Mouse (Mus musculus): ENCODE data around the gene Cacna1a. TPM values are rescaled to one million over a fixed set of nuclear protein-coding genes. Genes with fewer than 3 reads are reported as not detected.
A peak's percentile ranks its signal among the peaks of the same experiment; 100 is the strongest.

The Cacna1a gene
- polyA plus RNA-seq, 1 experiment, result 80.8 TPM

DNA sequence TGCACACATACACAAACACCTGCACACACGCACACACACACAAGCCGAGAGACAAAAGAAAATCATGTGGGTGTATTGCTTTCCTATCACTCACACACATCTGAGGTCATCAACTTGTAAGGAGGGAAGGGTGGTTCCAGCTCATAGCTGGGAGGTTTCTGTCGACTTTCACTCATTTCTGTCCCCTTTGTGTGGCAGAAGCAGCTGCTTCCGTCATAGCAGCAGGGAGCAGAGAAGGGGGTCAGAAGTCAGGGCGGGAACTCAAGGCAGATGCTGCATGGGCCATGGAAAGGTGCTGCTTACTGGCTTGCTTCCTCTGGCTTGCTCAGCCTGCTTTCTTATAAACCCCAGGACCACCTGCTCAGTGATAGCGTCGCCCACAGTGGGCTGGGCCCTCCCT is 154.2 kb downstream of the Cacna1a start:
- DNase-seq (ENCODE audit: low read depth), result no peak
- TF ChIP-seq POLR2A (IDR thresholded peaks at IDR 0.05; ENCODE audit: borderline replicate concordance, extremely low read depth, insufficient read depth, insufficient read length, poor library complexity, severe bottlenecking), result no peak

DNA sequence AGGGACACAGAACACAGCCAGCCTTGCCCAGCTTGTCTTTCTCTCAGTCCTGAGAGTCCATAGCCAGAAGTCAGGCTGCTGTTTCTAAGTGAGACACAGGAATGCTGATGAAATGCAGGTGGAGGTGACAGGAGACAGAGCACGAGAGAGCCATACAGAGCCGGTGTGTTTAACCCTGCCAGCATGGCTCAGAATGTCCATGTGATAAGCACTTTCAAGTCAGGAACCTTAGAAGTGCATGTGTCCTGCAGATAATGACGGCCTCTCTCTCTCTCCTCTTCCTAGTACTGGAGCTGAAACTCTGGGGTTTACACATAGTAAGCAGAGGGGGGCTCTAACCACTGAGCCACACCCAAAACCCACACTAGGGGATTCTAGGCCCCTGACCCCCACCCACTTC is 157.3 kb downstream of the Cacna1a start:
- no peak for DNase-seq (ENCODE audit: low read depth)
- TF ChIP-seq POLR2A (IDR thresholded peaks at IDR 0.05; ENCODE audit: borderline replicate concordance, extremely low read depth, insufficient read depth, insufficient read length, poor library complexity, severe bottlenecking) (no peak), CTCF (IDR thresholded peaks at IDR 0.05; ENCODE audit: borderline replicate concordance, extremely low read depth, insufficient read depth, insufficient read length) (no peak)

GRCm38 (mm10) chr8:84552457-84552856 is 164.2 kb downstream of the Cacna1a start:
- no peak for DNase-seq (ENCODE audit: low read depth)
- TF ChIP-seq POLR2A (IDR thresholded peaks at IDR 0.05; ENCODE audit: borderline replicate concordance, extremely low read depth, insufficient read depth, insufficient read length, poor library complexity, severe bottlenecking) (no peak), CTCF (IDR thresholded peaks at IDR 0.05; ENCODE audit: borderline replicate concordance, extremely low read depth, insufficient read depth, insufficient read length) (no peak)

GRCm38 (mm10) chr8:84553106-84553505 is 164.9 kb downstream of the Cacna1a start:
- TF ChIP-seq POLR2A (IDR thresholded peaks at IDR 0.05; ENCODE audit: borderline replicate concordance, extremely low read depth, insufficient read depth, insufficient read length, poor library complexity, severe bottlenecking) (no peak), CTCF (IDR thresholded peaks at IDR 0.05; ENCODE audit: borderline replicate concordance, extremely low read depth, insufficient read depth, insufficient read length) (no peak)
- DNase-seq (ENCODE audit: low read depth), result no peak

DNA sequence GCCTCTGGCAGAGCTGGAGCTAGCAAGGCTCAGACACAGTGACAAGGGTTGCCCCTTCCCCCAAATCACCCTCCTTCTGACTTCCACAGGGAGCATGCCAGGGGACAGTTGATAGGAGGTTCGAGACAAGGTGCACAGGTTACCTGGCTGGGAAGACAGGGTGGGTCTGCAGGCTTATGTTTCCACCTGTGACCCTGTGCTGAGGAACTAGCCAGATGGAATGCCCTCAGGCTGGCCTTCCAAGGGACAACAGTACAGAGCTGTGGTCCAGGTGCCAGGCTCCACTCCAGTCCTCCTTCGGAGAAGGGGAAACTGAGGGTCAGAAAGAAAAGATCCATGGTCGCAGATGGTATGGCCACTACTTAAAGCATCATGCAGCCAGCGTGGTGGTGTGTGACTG is 165.4 kb downstream of the Cacna1a start:
- TF ChIP-seq POLR2A (IDR thresholded peaks at IDR 0.05; ENCODE audit: borderline replicate concordance, extremely low read depth, insufficient read depth, insufficient read length, poor library complexity, severe bottlenecking) (no peak), CTCF (IDR thresholded peaks at IDR 0.05; ENCODE audit: borderline replicate concordance, extremely low read depth, insufficient read depth, insufficient read length) (no peak)

DNA sequence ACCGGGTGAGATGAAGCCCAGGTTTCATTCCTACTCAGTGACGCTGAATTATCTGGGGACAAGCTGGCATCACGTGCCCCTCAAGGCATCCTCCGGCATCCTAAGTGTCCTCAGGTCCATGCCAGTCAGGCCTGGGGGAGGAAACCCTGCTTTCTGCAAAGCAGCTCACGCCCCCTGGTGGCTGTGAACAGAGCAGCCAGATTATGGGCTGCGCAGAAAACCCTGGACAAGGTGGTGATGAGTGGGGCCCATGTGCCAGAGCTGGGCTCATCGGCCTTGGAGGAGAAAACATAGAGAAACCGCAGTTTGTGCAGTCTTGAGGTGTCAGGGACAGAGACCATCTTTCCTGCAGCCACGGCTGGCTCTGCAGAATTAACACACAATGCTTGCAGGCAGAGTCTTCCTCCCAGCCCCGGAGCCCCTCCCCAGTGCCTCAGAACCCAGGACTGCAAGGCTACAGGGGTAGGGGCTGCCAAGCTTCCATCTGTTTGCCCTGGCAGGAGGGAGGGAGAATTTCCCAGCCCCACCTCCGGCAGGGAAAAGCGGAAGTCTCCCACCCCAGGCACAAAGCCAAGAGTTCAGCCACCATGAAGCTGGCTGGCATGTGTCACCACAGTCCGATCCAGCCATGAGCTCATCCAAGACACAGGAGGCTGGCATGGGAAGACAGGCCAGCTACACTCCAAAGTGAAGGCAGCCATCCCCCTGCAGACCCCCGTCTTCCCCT is 166.2 kb downstream of the Cacna1a start:
- peak; percentile 95 for DNase-seq (ENCODE audit: low read depth)
- TF ChIP-seq CTCF (IDR thresholded peaks at IDR 0.05; ENCODE audit: borderline replicate concordance, extremely low read depth, insufficient read depth, insufficient read length) (peak; percentile 88), POLR2A (IDR thresholded peaks at IDR 0.05; ENCODE audit: borderline replicate concordance, extremely low read depth, insufficient read depth, insufficient read length, poor library complexity, severe bottlenecking) (no peak)

More for the DNA sequence above, 165.4 kb downstream of the Cacna1a start:
- DNase-seq (ENCODE audit: low read depth), result no peak

DNA sequence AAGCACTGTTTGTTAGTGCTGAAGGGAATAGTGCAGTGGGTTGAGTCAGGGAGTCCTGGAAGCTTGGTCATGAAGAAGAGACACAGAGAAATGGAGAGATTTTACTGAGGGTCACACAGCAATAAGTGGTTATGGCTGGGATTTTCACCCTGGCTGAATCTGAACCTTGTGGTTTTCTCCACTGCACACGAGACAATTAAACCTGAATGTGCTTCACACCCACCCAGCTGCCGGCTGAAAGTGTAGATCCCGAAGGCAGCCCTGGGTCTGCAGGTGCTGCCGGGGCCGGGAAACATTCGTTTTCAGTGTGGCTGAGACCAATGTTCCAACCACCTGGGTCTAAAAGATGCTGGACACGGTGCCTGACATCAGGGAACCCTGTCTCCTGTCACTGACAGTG is 167.0 kb downstream of the Cacna1a start:
- TF ChIP-seq POLR2A (IDR thresholded peaks at IDR 0.05; ENCODE audit: borderline replicate concordance, extremely low read depth, insufficient read depth, insufficient read length, poor library complexity, severe bottlenecking) (no peak), CTCF (IDR thresholded peaks at IDR 0.05; ENCODE audit: borderline replicate concordance, extremely low read depth, insufficient read depth, insufficient read length) (no peak)
- DNase-seq (ENCODE audit: low read depth), result peak; percentile 29

GRCm38 (mm10) chr8:84557936-84558335 is 169.7 kb downstream of the Cacna1a start:
- DNase-seq (ENCODE audit: low read depth), result no peak
- TF ChIP-seq CTCF (IDR thresholded peaks at IDR 0.05; ENCODE audit: borderline replicate concordance, extremely low read depth, insufficient read depth, insufficient read length), result no peak

DNA sequence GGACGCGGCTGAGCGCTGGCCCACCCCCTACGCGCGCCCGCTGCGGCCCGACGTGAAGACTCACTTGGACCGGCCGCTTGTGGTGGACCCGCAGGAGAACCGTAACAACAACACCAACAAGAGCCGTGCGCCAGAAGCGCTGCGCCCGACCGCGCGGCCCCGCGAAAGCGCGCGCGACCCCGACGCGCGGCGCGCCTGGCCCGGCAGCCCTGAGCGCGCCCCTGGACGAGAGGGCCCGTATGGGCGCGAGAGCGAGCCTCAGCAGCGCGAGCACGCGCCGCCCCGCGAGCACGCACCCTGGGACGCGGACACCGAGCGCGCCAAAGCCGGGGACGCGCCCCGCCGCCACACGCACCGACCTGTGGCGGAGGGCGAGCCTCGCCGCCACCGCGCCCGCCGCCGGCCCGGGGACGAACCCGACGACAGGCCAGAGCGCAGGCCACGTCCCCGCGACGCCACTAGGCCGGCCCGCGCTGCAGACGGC is 170.9 kb downstream of the Cacna1a start:
- TF ChIP-seq POLR2A (IDR thresholded peaks at IDR 0.05; ENCODE audit: borderline replicate concordance, extremely low read depth, insufficient read depth, insufficient read length, poor library complexity, severe bottlenecking), result no peak
- TF ChIP-seq CTCF (IDR thresholded peaks at IDR 0.05; ENCODE audit: borderline replicate concordance, extremely low read depth, insufficient read depth, insufficient read length), result no peak
- peak; percentile 63 for DNase-seq (ENCODE audit: low read depth)

GRCm38 (mm10) chr8:84561698-84562097 is 173.5 kb downstream of the Cacna1a start:
- TF ChIP-seq CTCF (IDR thresholded peaks at IDR 0.05; ENCODE audit: borderline replicate concordance, extremely low read depth, insufficient read depth, insufficient read length), result no peak
- no peak for TF ChIP-seq POLR2A (IDR thresholded peaks at IDR 0.05; ENCODE audit: borderline replicate concordance, extremely low read depth, insufficient read depth, insufficient read length, poor library complexity, severe bottlenecking)
- no peak for DNase-seq (ENCODE audit: low read depth)

GRCm38 (mm10) chr8:84564042-84564441 is 175.8 kb downstream of the Cacna1a start:
- DNase-seq (ENCODE audit: low read depth), result peak; percentile 66
- TF ChIP-seq POLR2A (IDR thresholded peaks at IDR 0.05; ENCODE audit: borderline replicate concordance, extremely low read depth, insufficient read depth, insufficient read length, poor library complexity, severe bottlenecking) (no peak), CTCF (IDR thresholded peaks at IDR 0.05; ENCODE audit: borderline replicate concordance, extremely low read depth, insufficient read depth, insufficient read length) (no peak)

- TF ChIP-seq CTCF (IDR thresholded peaks at IDR 0.05; ENCODE audit: borderline replicate concordance, extremely low read depth, insufficient read depth, insufficient read length), result no peak
- TF ChIP-seq POLR2A (IDR thresholded peaks at IDR 0.05; ENCODE audit: borderline replicate concordance, extremely low read depth, insufficient read depth, insufficient read length, poor library complexity, severe bottlenecking), result no peak
- no peak for DNase-seq (ENCODE audit: low read depth)
Observed at GRCm38 (mm10) chr8:84565577-84566360, 177.5 kb downstream of the Cacna1a start.
